Mouse (Mus musculus): Measurements from ENCODE around the gene Ppfia4.

DNA sequence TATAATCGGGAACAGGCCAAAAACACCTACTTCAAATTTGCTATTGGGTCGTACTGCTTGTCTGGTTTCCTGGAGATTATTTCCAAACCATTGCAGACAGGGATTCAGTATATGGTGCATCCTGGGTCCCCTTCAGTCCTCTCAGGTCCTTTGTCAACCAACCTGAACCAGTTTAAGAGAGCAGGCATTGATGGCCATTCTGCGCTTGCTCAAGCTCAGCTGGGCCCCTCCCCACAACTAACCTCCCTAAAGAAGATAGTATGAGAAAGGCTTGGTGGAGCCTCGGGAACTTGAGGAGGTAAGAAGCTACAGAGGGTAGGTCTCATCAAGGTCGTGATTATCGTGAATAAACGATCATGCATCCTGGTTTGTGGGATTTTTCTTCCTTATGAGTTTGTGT, 39.5 kb downstream of the Ppfia4 start:
- TF ChIP-seq EP300 (IDR thresholded peaks at IDR 0.05; ENCODE audit: insufficient read depth, low read depth, low read length) (no peak), CTCF (IDR thresholded peaks at IDR 0.05) (no peak), POLR2A (IDR thresholded peaks at IDR 0.05; ENCODE audit: insufficient read depth, low read depth, low read length) (no peak)
